Mouse (Mus musculus) embryonic fibroblast, embryonic 13.5 days (primary cell): ENCODE measurements around the gene Ryr2.

ENCODE experiments used
- CTCF ChIP-seq: IDR thresholded peaks from 2 replicates; pipeline ENCODE4 v1.5.1; 2011; ENCODE audit warnings: mild to moderate bottlenecking, control low read depth, low read length, moderate library complexity, borderline replicate concordance; ENCODE audit not compliant: insufficient read depth
- POLR2A ChIP-seq: IDR thresholded peaks from 2 replicates; pipeline ENCODE4 v1.6.1; 2011; ENCODE audit warnings: low read depth, mild to moderate bottlenecking, control low read depth, low read length, moderate library complexity

DNA sequence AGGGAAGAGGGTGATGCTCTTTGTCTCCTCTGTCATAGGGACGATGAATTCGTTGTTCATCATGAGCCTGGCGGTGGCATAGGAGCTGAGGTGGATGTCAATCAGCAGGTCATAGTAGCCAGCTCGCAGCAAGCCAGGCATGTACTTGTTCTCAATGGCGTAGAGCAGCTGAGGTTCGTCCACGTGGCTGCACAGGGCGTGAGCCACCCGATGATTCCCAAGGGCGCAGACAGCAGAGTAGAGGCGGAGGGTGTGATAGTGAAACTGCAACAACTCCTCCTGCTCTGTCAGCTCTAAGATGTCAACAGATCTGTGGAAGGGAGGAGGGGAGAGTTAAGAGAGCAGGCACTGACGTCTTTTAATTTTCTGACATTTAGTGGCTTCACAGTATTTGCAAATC is 368.5 kb downstream of the Ryr2 start:
- TF ChIP-seq CTCF (no peak), POLR2A (no peak)
